Mouse (Mus musculus) limb, embryonic 11.5 days (tissue): ENCODE data around the gene Itih3. TPM values are rescaled to one million over a fixed set of nuclear protein-coding genes. Genes with fewer than 3 reads are reported as not detected.

Experiments
- ATAC-seq: fragments of 200-750 bp; cut with Nextera tagmentation; 2 replicates; pipeline ENCODE4 v1.8.0; 2017; ENCODE audit warnings: low read depth; ENCODE audit not compliant: insufficient number of reproducible peaks, low FRiP score, low TSS enrichment
- DNase-seq: peaks from one replicate; pipeline ENCODE4 v3.0.0-alpha.2; 2015; ENCODE audit warnings: low spot score
- H3K27ac ChIP-seq: fragments of 300-500 bp; sonication (generic); replicated peaks from 2 replicates; pipeline ENCODE4 v1.5.1; 2014; ENCODE audit warnings: low read depth, mild to moderate bottlenecking, low read length
- H3K27me3 ChIP-seq: fragments of 300-500 bp; sonication (generic); 2 replicates; pipeline ENCODE4 v1.6.1; 2014; ENCODE audit warnings: mild to moderate bottlenecking, low read length, mixed read lengths; ENCODE audit not compliant: control insufficient read depth, insufficient read depth
- H3K36me3 ChIP-seq: fragments of 300-500 bp; sonication (generic); 2 replicates; pipeline ENCODE4 v1.6.1; 2014; ENCODE audit warnings: mild to moderate bottlenecking, low read length, moderate library complexity, mixed read lengths; ENCODE audit not compliant: control insufficient read depth, insufficient read depth
- H3K4me1 ChIP-seq: fragments of 300-500 bp; sonication (generic); 2 replicates; pipeline ENCODE4 v1.6.1; 2014; ENCODE audit warnings: low read length, mixed read lengths; ENCODE audit not compliant: control insufficient read depth, insufficient read depth
- H3K4me2 ChIP-seq: fragments of 300-500 bp; sonication (generic); 2 replicates; pipeline ENCODE4 v1.6.1; 2014; ENCODE audit warnings: low read depth, mild to moderate bottlenecking, moderate library complexity; ENCODE audit not compliant: severe bottlenecking
- H3K4me3 ChIP-seq: fragments of 300-500 bp; sonication (generic); 2 replicates; pipeline ENCODE4 v1.5.1; 2014; ENCODE audit warnings: low read depth, low read length
- H3K9ac ChIP-seq: fragments of 300-500 bp; sonication (generic); 2 replicates; pipeline ENCODE4 v1.6.1; 2014; ENCODE audit warnings: mild to moderate bottlenecking, low read length
- H3K9me3 ChIP-seq: fragments of 300-500 bp; sonication (generic); 2 replicates; pipeline ENCODE4 v1.6.1; 2016; ENCODE audit warnings: low read length; ENCODE audit not compliant: control insufficient read depth
- WGBS: fragments of 180-500 bp; shearing (Covaris S2); extraction: QIAGEN DNeasy Blood & Tissue Kit; methylation state at CpG from one replicate; pipeline ENCODE4 v1.1.7; 2014; 5-methylcytosine and 5-hydroxymethylcytosine counted together
- polyA plus RNA-seq: library from polyadenylated mRNA; unstranded; fragments of >200 nt; fragmentation: Nextera tagmentation; extraction: Ambion mirVana; gene quantifications from 2 replicates; pipeline ENCODE4 v1.2.1, GENCODE M21; 2014

Itih3 gene
- polyA plus RNA-seq, 1 experiment from 2014 or later: 0.15 TPM

GRCm38 (mm10) chr14:30885298-30885697 lies 38.3 kb downstream of the Itih3 start:
- H3K27ac ChIP-seq: no peak overlapping the region
- H3K9me3 ChIP-seq: no peaks in the 10 kb centered on the region
- H3K36me3 ChIP-seq: no peaks in the 10 kb centered on the region
- no peaks in the 10 kb centered on the region for H3K27me3 ChIP-seq
- WGBS: 22% methylated on average over 3 of the region's 3 CpGs
- ATAC-seq (no peak), DNase-seq (no peak)
- H3K4me3 ChIP-seq: no peak overlapping the region
- no peak overlapping the region for H3K4me2 ChIP-seq
- H3K9ac ChIP-seq: no peak overlapping the region
- peaks cover 3% of the 10 kb centered on the region; the same call in 1 of the 2 replicates for H3K4me1 ChIP-seq

GRCm38 (mm10) chr14:30881718-30882108 lies 41.8 kb downstream of the Itih3 start:
- DNase-seq (no peak), ATAC-seq (no peak)
- H3K9ac ChIP-seq: no peak overlapping the region
- no peaks in the 10 kb centered on the region for H3K27me3 ChIP-seq
- no peaks in the 10 kb centered on the region for H3K4me1 ChIP-seq
- H3K27ac ChIP-seq: no peak overlapping the region
- no peak overlapping the region for H3K4me3 ChIP-seq
- no peak overlapping the region for H3K4me2 ChIP-seq
- no peaks in the 10 kb centered on the region for H3K36me3 ChIP-seq
- H3K9me3 ChIP-seq: no peaks in the 10 kb centered on the region
- 88% methylated on average over 3 of the region's 3 CpGs for WGBS

GRCm38 (mm10) chr14:30880811-30881717 lies 42.5 kb downstream of the Itih3 start:
- DNase-seq: peak; percentile 60
- Histone ChIP-seq H3K9ac (no peak overlapping the region), H3K4me3 (no peak overlapping the region), H3K27me3 (no peaks in the 10 kb centered on the region), H3K9me3 (no peaks in the 10 kb centered on the region), H3K4me1 (no peaks in the 10 kb centered on the region), H3K36me3 (no peaks in the 10 kb centered on the region), H3K27ac (no peak overlapping the region), H3K4me2 (no peak overlapping the region)
- 84% methylated on average over 17 of the region's 17 CpGs for WGBS
- ATAC-seq: no peak

- Histone ChIP-seq H3K27ac (no peak overlapping the region), H3K4me1 (no peaks in the 10 kb centered on the region), H3K36me3 (no peaks in the 10 kb centered on the region), H3K9me3 (no peaks in the 10 kb centered on the region), H3K4me3 (no peak overlapping the region), H3K4me2 (no peak overlapping the region), H3K27me3 (no peaks in the 10 kb centered on the region), H3K9ac (no peak overlapping the region)
- 82% methylated on average over 8 of the region's 8 CpGs for WGBS
- no peak for DNase-seq
- no peak for ATAC-seq
Observed at GRCm38 (mm10) chr14:30880251-30880650, 43.3 kb downstream of the Itih3 start.

- WGBS: 59% methylated on average over 9 of the region's 9 CpGs
- no peaks in the 10 kb centered on the region for H3K36me3 ChIP-seq
- no peak overlapping the region for H3K4me3 ChIP-seq
- H3K27me3 ChIP-seq: no peaks in the 10 kb centered on the region
- DNase-seq: no peak
- H3K9me3 ChIP-seq: no peaks in the 10 kb centered on the region
- H3K4me1 ChIP-seq: no peaks in the 10 kb centered on the region
- no peak overlapping the region for H3K4me2 ChIP-seq
- H3K27ac ChIP-seq: no peak overlapping the region
- no peak overlapping the region for H3K9ac ChIP-seq
- no peak for ATAC-seq
Observed at GRCm38 (mm10) chr14:30879794-30880193, 43.8 kb downstream of the Itih3 start.

- ATAC-seq: no peak
- Histone ChIP-seq H3K9ac (no peak within 1 kb of the TSS), H3K4me2 (no peak within 1 kb of the TSS), H3K27me3 (no peaks in the 10 kb centered on the region), H3K9me3 (no peaks in the 10 kb centered on the region), H3K4me3 (no peak within 1 kb of the TSS), H3K36me3 (no peaks in the 10 kb centered on the region), H3K27ac (no peak within 1 kb of the TSS), H3K4me1 (no peaks in the 10 kb centered on the region)
- no peak for DNase-seq
- WGBS: 81% methylated on average over 11 of the region's 11 CpGs
Observed at GRCm38 (mm10) chr14:30878958-30879571, 44.5 kb downstream of the Itih3 start, which contains the start of gene Mustn1. Mustn1 (plus strand) TSS chr14:30879200.

GRCm38 (mm10) chr14:30877827-30878226 lies 45.7 kb downstream of the Itih3 start:
- Histone ChIP-seq H3K9me3 (no peaks in the 10 kb centered on the region), H3K4me3 (no peak overlapping the region), H3K27me3 (no peaks in the 10 kb centered on the region), H3K27ac (no peak overlapping the region), H3K36me3 (no peaks in the 10 kb centered on the region), H3K4me1 (no peaks in the 10 kb centered on the region), H3K9ac (no peak overlapping the region), H3K4me2 (no peak overlapping the region)
- WGBS: 97% methylated on average over 3 of the region's 3 CpGs
- DNase-seq: no peak
- ATAC-seq: no peak

GRCm38 (mm10) chr14:30876451-30876850 lies 47.1 kb downstream of the Itih3 start:
- 87% methylated on average over 10 of the region's 10 CpGs for WGBS

More at GRCm38 (mm10) chr14:30876451-30876850, 47.1 kb downstream of the Itih3 start:
- ATAC-seq: no peak
- Histone ChIP-seq H3K36me3 (no peaks in the 10 kb centered on the region), H3K27ac (no peak overlapping the region), H3K27me3 (no peaks in the 10 kb centered on the region), H3K4me3 (no peak overlapping the region), H3K9me3 (no peaks in the 10 kb centered on the region), H3K4me1 (no peaks in the 10 kb centered on the region), H3K4me2 (no peak overlapping the region; the same call in 1 of the 2 replicates), H3K9ac (no peak overlapping the region)
- DNase-seq: no peak
